Mouse (Mus musculus) ES-Bruce4 (cell line): Measurements from ENCODE around the gene Sipa1l1. TPM values are rescaled to one million over a fixed set of nuclear protein-coding genes. Genes with fewer than 3 reads are reported as not detected.
"Not testable (repeated sequence)": the region's sequence is repeated elsewhere in the genome, so short reads cannot be mapped to it uniquely, and the experiment has no call there.

Source experiments
- H3K27ac ChIP-seq: 2 replicates; pipeline ENCODE4 v1.5.1; 2012; ENCODE audit warnings: low read length, inconsistent platforms; ENCODE audit not compliant: insufficient read depth
- H3K27me3 ChIP-seq: 2 replicates; pipeline ENCODE4 v1.6.1; 2012; ENCODE audit warnings: mild to moderate bottlenecking, low read length, inconsistent platforms; ENCODE audit not compliant: control insufficient read depth, poor library complexity, insufficient read depth, severe bottlenecking
- H3K36me3 ChIP-seq: 2 replicates; pipeline ENCODE4 v1.6.1; 2012; ENCODE audit warnings: inconsistent platforms, mild to moderate bottlenecking, low read length, moderate library complexity; ENCODE audit not compliant: control insufficient read depth, poor library complexity, insufficient read depth, severe bottlenecking
- H3K4me1 ChIP-seq: one replicate; pipeline ENCODE4 v1.8.1; 2011; ENCODE audit warnings: low read length; ENCODE audit not compliant: control insufficient read depth, insufficient read depth
- H3K4me3 ChIP-seq: 2 replicates; pipeline ENCODE4 v1.5.1; 2011; ENCODE audit warnings: low read depth, mild to moderate bottlenecking, low read length
- H3K9ac ChIP-seq: 2 replicates; pipeline ENCODE4 v1.6.1; 2012; ENCODE audit warnings: low read depth, mild to moderate bottlenecking, inconsistent platforms; ENCODE audit not compliant: poor library complexity, severe bottlenecking
- H3K9me3 ChIP-seq: replicated peaks from 2 replicates; pipeline ENCODE4 v1.6.1; 2012; ENCODE audit warnings: mild to moderate bottlenecking, low read length, inconsistent platforms; ENCODE audit not compliant: control insufficient read depth, poor library complexity, insufficient read depth, severe bottlenecking
- CTCF ChIP-seq: IDR thresholded peaks from one replicate; pipeline ENCODE4 v1.8.1; 2011; ENCODE audit warnings: low read depth, low read length
- EP300 ChIP-seq: IDR thresholded peaks from 2 replicates; pipeline ENCODE4 v1.6.1; 2011; ENCODE audit warnings: low read depth, low read length; ENCODE audit not compliant: insufficient read depth
- POLR2A ChIP-seq: IDR thresholded peaks from one replicate; pipeline ENCODE4 v1.8.1; 2011; ENCODE audit warnings: low read length; ENCODE audit not compliant: insufficient read depth
- polyA plus RNA-seq: library from polyadenylated mRNA; stranded (reverse); fragments of >200 nt; gene quantifications from 2 replicates; pipeline ENCODE4 v1.2.4, GENCODE M21; 2011; ENCODE audit warnings: low read depth; ENCODE audit not compliant: missing spikeins, insufficient read depth, insufficient read length

Sipa1l1 gene
- polyA plus RNA-seq, 1 experiment: 44.9 TPM

DNA sequence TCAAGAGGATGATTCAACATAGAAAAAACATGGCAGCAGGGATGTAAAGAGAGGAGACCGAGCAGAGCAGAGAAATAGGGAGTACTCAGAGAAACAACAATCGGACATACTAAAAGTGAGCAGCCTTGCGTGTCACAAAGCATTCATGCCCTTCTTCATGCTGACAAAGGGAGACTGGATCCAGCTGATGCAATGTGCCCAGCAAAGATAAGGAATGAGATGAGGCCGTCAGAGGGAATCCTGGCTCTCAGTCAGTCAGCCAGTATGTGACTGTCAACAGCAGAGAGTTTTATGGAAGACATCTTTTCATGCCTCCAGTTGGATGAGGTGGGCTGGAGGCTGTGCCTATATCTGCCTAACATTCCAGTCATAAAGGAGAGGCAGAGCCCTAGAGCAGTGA, 304.1 kb downstream of the Sipa1l1 start:
- H3K4me1 ChIP-seq: no peaks in the 10 kb centered on the region
- H3K9ac ChIP-seq: no peak overlapping the region
- H3K9me3 ChIP-seq: peaks cover 4% of the 10 kb centered on the region; the same call in 1 of the 2 replicates
- H3K4me3 ChIP-seq: no peak overlapping the region
- no peak overlapping the region for H3K27ac ChIP-seq
- no peak for TF ChIP-seq CTCF
- TF ChIP-seq EP300: no peak
- no peak for TF ChIP-seq POLR2A
- H3K36me3 ChIP-seq: no peaks in the 10 kb centered on the region
- H3K27me3 ChIP-seq: no peaks in the 10 kb centered on the region

DNA sequence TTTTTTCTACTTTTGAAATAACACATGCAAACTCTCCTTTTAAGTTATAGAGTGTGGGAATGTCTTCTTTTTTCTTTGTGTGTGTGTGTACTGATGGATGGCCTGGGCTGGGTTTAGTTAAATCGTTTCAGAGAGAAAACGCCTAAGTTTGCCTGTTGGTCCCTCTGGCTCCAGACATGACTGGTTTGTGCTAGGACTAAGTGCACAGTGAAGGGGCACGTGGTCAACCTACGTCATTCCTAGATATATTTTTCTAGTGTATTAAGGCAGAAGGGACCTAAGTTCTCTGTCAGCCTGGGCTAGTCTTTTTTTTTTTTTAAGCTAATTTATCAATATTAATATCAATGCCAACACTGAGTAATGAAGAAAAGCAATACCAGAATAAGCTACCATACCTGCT, 305.3 kb downstream of the Sipa1l1 start:
- Histone ChIP-seq H3K9me3 (no peaks in the 10 kb centered on the region), H3K4me3 (no peak overlapping the region), H3K9ac (no peak overlapping the region), H3K27me3 (no peaks in the 10 kb centered on the region), H3K36me3 (no peaks in the 10 kb centered on the region), H3K27ac (no peak overlapping the region), H3K4me1 (no peaks in the 10 kb centered on the region)
- TF ChIP-seq POLR2A (no peak), EP300 (no peak), CTCF (no peak)

DNA sequence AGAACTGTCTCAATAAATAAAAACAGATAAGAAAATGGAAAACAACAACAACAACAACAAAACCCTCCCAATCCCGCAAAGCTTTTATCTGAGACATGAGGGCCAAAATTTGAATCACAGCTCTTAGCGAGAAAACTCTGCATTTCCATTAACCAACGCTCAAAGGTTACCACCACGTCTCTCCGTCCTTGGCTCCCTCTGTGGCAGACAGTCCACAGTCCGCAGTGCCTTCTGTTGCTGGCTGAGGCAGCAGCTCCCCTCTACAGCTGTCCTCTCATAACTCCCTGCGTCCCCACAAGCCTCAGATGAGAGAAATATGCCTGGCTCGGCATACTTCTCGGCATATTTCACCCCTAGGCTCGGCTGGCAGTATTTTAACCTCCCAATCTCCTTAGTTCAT, 306.9 kb downstream of the Sipa1l1 start:
- Histone ChIP-seq H3K27me3 (no peaks in the 10 kb centered on the region), H3K4me3 (no peak overlapping the region), H3K27ac (no peak overlapping the region), H3K4me1 (no peaks in the 10 kb centered on the region), H3K9ac (no peak overlapping the region), H3K9me3 (peaks cover 4% of the 10 kb centered on the region; the same call in 1 of the 2 replicates), H3K36me3 (no peaks in the 10 kb centered on the region)
- TF ChIP-seq CTCF (no peak), POLR2A (no peak), EP300 (no peak)

DNA sequence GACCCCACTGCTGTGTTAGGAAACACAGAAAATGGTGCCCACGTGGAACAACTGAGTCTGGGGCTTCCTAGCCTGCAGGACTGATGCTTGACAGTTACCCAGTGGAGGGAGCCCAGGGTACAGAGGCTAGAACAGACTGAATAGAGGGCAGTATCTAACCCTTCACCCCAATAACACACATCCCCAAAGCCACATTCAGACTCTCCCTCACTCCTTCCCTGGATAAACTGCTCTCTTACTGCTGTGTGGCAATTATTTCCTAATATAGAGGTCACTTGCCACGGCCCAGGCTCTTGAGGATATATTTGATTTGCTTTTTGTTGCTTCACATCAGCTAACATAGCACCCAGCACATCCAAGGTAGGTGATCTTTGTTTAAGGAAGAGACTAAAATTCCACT, 307.5 kb downstream of the Sipa1l1 start:
- TF ChIP-seq EP300 (no peak), POLR2A (no peak)
- H3K4me3 ChIP-seq: no peak overlapping the region
- H3K27me3 ChIP-seq: no peaks in the 10 kb centered on the region
- no peaks in the 10 kb centered on the region for H3K4me1 ChIP-seq
- no peak overlapping the region for H3K27ac ChIP-seq
- no peaks in the 10 kb centered on the region for H3K36me3 ChIP-seq
- H3K9me3 ChIP-seq: peaks cover 4% of the 10 kb centered on the region; the same call in 1 of the 2 replicates
- H3K9ac ChIP-seq: no peak overlapping the region

DNA sequence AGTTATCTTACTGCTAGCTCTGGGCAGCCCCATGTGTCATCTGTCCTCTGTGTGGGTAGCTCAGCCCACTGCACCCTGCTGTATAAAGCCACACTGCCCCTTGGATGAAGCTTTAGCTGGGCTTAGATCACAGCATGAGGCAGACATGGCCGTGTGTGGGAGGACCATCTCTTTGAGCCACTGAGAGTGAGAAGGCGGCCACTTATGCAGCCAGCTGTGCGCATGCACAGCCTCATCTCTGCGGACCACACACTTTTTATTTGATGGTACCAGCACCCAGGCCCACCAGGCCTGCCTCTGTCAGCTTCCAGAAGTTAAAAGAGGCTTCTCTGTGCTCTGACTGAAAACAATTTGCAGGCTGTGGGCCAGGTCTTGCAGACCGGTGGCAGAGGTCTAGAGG, 308.7 kb downstream of the Sipa1l1 start:
- Histone ChIP-seq H3K4me1 (no peaks in the 10 kb centered on the region), H3K36me3 (no peaks in the 10 kb centered on the region), H3K27ac (no peak overlapping the region), H3K27me3 (no peaks in the 10 kb centered on the region), H3K4me3 (no peak overlapping the region), H3K9ac (no peak overlapping the region), H3K9me3 (peaks cover 4% of the 10 kb centered on the region; the same call in 1 of the 2 replicates)
- TF ChIP-seq POLR2A (no peak), CTCF (no peak), EP300 (no peak)

DNA sequence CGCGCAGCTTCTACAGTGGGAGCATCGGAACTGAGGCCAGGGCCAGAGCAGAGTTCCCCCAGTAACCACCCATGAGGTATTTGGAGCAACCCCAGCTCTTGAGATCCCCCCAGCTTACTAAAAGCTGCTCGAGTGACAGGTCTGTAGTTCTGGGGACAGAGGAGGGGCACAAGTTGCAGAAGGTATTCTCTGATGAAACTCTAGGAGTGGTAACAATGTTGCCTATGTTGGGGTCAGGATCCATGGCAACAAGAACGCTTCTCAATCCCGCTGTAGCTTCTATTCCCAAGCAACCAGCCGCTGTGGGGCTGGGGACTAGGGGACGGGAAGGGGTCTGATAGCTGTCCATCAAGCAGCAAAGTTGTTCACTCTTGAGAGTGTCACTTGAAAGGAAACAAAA, 309.1 kb downstream of the Sipa1l1 start:
- Histone ChIP-seq H3K9ac (no peak overlapping the region), H3K27ac (no peak overlapping the region), H3K4me1 (no peaks in the 10 kb centered on the region), H3K27me3 (no peaks in the 10 kb centered on the region), H3K4me3 (no peak overlapping the region), H3K9me3 (peaks cover 4% of the 10 kb centered on the region; the same call in 1 of the 2 replicates), H3K36me3 (no peaks in the 10 kb centered on the region)
- no peak for TF ChIP-seq POLR2A
- no peak for TF ChIP-seq EP300
- TF ChIP-seq CTCF: no peak

DNA sequence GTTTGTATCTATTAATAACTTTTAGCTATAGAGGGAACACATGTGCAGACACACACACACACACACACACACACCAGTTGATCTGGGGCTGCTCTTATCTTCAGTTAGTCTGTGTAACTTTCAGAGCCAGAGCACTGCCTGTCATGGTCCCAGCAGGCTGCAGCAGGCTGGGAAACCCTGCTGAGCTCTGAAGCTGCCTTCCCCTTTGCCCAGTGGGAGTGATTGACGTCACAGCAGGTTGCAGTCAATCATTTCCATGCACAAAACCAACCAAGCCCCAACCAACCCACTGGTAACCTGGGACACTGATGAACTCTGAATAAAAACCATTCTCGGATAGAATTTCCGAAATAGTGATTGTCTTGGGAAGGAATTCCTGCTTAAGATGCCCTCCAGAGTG, 310.3 kb downstream of the Sipa1l1 start:
- Histone ChIP-seq H3K27me3 (no peaks in the 10 kb centered on the region), H3K4me3 (no peak overlapping the region), H3K9me3 (peaks cover 4% of the 10 kb centered on the region; the same call in 1 of the 2 replicates), H3K36me3 (no peaks in the 10 kb centered on the region), H3K9ac (no peak overlapping the region), H3K27ac (no peak overlapping the region), H3K4me1 (no peaks in the 10 kb centered on the region)
- no peak for TF ChIP-seq POLR2A
- TF ChIP-seq CTCF: no peak
- TF ChIP-seq EP300: no peak

GRCm38 (mm10) chr12:82480425-82480824, 311.3 kb downstream of the Sipa1l1 start:
- H3K9me3 ChIP-seq: not testable (repeated sequence)

More at GRCm38 (mm10) chr12:82480425-82480824, 311.3 kb downstream of the Sipa1l1 start:
- H3K4me3 ChIP-seq, H3K9ac ChIP-seq, H3K27ac ChIP-seq, H3K36me3 ChIP-seq, H3K27me3 ChIP-seq, H3K4me1 ChIP-seq: not testable (repeated sequence)
